Mouse (Mus musculus) small intestine, adult 2 months (tissue): Measurements from ENCODE around the gene Ccnd3.

Source experiments
- CTCF ChIP-seq: fragments of 200-500 bp; IDR thresholded peaks from 2 replicates; pipeline ENCODE4 v1.5.1; 2012; ENCODE audit warnings: low read depth, mild to moderate bottlenecking, control low read depth, inconsistent platforms, low read length, moderate library complexity, mixed read lengths; ENCODE audit not compliant: insufficient replicate concordance, insufficient read length; ENCODE audit errors: extremely low read depth
- POLR2A ChIP-seq: fragments of 200-500 bp; IDR thresholded peaks from 2 replicates; pipeline ENCODE4 v1.6.1; 2012; ENCODE audit warnings: low read depth, mild to moderate bottlenecking, control low read depth, inconsistent platforms, low read length, moderate library complexity

GRCm38 (mm10) chr17:47493653-47494052, 11.2 kb upstream of the Ccnd3 start:
- TF ChIP-seq CTCF (no peak), POLR2A (no peak)
